Mouse (Mus musculus) Muller cell, postnatal 12 days (primary cell): ENCODE results near the gene Actr8.

Experiments used
- DNase-seq: peaks from one replicate; pipeline ENCODE4 v3.0.0-alpha.2; 2015; ENCODE audit errors: inconsistent ontology term

Gene Actr8

GRCm38 (mm10) chr14:29996000-29996751, 18.0 kb downstream of the Actr8 start:
- no peak for DNase-seq

DNA sequence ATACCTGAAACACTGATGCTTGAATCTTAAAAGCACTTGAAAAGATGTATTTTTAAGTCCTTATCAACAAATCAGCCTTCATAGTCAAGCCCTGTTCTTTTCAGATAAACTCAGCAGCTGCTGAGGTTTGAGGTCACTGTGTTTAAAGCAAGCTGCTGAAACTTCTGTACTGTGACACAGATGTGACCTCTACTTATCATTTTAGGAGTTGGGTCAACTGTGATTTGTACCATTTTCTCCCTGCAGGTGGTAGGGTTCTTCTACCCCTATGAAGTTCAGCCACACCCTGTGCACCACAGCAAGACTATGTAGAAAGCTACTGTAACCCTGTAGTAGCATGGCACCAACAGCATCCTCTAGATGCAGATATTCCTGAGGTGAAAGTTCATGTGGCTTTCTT, 19.2 kb downstream of the Actr8 start:
- no peak for DNase-seq

GRCm38 (mm10) chr14:29998747-29999474, 20.8 kb downstream of the Actr8 start:
- no peak for DNase-seq

DNA sequence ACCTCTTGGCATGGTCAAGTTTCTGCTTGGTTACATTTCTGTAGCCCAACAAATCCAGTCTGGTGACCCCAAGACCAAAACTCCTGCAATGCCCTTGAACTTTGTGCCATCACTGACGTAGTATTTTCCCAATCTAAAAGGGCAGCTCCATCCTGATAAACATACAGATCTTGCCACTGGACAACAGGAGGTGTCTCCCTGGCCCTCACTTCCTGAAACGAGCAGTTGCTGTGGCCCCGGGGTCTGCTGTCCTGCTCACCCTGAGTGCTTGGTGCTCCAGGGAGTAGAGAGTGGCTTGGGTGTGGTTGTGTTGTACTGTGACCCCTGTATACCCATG, 21.3 kb downstream of the Actr8 start:
- no peak for DNase-seq

GRCm38 (mm10) chr14:30008733-30009575, 30.8 kb downstream of the Actr8 start, which contains the start of the genes Il17rb and Chdh:
Il17rb (minus strand) TSS chr14:30008896.
Chdh (plus strand) TSS chr14:30009023.
- peak; percentile 87 for DNase-seq

DNA sequence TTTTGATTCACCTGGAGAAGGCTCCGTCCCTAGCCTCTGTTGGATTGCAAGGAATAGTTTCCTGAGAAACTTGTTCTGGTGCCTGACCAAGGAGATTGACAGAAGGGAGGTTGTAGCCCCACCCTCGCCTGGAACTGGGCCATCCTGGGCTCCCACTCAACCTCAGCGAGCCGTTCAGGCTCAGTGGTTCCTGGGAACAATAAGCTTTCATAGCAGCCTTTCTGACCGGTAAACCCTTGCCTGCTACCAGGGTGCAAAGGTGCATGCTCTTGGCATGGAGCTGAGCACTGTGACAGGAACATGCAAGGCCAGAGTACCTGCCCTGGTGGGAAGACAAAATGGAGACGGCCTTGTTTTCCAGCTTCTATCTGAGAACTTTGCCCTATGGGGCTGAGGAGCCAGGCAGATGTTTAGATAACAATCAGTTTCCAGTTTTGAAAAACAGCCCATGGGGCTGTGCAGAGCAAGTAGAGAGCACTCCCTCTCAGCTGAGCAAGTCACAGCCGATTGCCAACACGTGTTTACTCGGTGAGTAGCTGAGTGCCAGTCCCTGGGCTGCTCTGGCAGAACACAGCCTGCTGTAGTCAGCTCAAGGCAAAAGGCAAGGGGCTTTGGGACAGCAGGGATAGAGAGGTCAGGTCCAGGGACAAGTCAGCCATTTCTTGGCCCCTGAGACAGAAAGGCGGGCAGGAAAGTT, 31.9 kb downstream of the Actr8 start:
- DNase-seq: peak; percentile 84

DNA sequence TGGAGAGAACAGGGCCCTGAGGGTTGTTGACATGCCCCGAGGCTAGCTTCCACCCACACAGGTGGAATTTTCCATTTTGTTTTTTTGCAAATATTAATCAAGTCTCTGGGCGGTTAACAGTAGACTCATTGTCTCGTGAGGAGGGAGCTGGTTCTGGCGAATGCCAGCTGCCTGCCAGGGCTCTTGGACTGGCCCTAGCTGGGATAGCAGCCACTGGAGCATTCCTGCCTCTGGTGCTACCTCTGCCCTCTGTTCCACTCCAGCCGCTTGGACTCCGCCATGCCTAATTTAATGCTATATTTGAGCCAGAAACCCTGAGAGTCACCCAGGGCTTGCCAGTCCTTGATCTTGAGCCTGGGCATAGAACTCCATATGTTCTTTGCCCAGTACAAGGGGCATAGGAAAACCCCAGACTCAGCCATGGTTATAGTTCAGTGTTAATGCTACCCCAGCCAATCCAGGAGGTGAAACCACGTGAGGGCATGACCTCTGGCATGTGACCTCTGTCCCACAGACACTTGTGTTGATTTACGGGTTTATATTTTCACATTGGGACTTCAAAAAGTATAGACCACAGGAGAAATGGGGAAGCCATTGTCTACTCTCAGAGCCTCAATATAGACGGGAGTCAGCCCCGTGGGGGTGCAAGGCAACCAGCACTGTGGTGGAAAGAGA, 33.9 kb downstream of the Actr8 start:
- peak; percentile 93 for DNase-seq

- peak; percentile 19 for DNase-seq
Observed at GRCm38 (mm10) chr14:30014487-30014886, 36.4 kb downstream of the Actr8 start.

GRCm38 (mm10) chr14:30015008-30015407, 36.9 kb downstream of the Actr8 start:
- no peak for DNase-seq

GRCm38 (mm10) chr14:30016666-30017065, 38.5 kb downstream of the Actr8 start:
- peak; percentile 52 for DNase-seq

DNA sequence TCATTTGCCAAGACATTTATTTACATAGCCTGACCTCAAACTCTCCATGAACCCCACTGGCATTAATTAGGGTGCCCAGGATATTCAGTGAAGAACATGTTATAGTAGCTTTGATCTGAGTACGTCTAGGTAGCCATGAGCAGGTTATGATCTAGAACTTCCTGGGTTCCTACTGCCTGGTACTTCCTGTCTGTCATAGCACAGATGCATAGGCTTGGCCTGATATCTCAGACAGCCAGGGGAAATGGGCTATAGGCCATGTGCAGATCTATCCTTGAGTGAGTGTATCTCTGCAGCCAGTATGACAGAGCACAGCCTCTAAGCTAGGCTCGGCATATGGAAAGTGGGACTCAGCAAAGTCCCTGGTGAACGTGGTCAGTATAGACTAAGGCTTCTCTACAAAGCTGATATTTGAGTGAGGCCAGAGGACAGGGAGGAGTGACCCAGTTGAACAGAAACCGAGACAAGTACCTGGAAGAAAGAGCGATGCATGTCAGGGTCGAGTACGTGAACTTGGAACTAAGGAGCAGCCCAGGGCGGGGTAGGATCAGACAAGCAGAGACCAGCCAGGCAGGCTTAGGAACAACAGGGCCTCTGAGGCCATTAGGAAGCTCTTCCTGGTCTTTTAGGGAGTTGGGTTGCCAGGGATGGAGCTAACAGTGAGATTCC, 39.8 kb downstream of the Actr8 start:
- no peak for DNase-seq

DNA sequence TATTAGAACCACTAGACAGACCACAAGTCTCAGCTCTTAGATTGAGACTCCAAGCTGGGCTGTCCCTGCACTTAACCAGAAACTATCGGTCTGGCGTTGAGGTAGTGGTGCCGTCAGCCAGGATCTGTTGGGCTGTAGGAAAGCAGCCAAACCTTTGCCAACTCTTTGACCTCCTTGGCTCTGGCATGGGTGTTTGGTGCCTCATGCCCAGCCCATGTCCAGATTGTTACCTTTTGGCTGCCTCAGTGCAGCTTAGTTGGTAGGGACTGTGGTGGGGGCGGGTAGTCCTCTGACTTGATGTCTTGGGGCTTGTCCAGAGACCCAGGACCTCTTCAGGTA, 40.3 kb downstream of the Actr8 start:
- DNase-seq: no peak

DNA sequence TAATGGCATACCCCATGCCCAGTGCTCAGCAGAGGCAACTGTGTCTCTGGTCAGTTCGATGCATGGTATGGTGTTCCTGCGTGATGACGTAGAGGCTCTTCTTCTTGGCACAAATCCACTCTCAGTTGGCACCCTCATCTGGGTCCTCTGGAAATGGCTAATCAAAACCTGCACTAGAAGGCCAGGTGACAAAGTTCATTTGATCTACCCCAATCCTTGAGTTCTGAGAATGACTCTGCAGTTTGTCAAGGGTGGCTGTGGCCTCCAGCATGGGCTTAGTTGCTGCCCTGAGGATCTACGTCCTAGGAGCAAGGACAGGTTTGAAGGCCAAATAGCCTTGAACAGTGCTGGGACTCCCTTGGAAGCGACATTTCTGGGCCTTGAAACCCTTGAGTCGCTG, 40.7 kb downstream of the Actr8 start:
- DNase-seq: no peak

DNA sequence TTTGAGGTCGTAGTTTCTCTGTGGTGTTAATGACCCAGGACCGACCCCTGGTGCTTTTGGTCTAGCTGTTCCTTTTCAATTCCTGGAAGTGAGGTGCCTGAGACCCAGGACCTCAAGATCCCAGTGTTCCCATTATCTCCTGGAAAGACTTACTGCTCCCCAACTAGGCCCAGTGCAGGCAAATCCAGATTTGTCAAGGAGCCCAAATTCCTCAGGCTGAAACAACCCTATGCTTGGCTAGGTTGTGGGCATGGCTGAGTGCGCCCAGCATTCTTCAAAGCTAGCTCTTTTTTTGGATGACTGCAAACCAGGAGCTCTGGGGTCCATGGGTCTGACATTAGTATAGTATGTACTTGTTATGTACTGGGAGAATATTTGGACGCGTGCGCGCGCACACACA, 41.2 kb downstream of the Actr8 start:
- peak; percentile 46 for DNase-seq

GRCm38 (mm10) chr14:30019792-30020575, 41.8 kb downstream of the Actr8 start:
- no peak for DNase-seq

- no peak for DNase-seq
Observed at GRCm38 (mm10) chr14:30022471-30022870, 44.3 kb downstream of the Actr8 start.

- DNase-seq: no peak
Observed at GRCm38 (mm10) chr14:30024387-30024786, 46.2 kb downstream of the Actr8 start.

DNA sequence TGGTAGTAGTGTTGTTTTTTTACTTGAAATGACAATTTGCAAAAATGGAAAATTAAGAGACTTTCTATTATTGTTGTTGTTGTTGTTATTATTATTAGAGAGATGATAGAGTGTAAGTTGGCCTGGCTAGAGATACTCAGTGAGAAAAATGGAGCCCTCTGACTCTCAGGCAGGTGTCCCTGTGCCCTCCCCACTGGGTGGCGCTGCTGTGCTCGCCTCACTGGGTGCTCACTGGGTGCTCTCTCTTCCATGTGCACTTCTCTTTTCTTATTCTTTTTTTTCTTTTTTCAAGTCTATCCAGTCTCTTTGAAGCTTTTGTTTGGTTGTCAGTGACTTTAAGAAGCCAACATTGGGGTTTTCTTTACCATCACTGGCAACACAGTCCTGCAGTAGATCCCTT, 49.2 kb downstream of the Actr8 start:
- no peak for DNase-seq

GRCm38 (mm10) chr14:30033405-30033804, 55.3 kb downstream of the Actr8 start:
- DNase-seq: no peak

DNA sequence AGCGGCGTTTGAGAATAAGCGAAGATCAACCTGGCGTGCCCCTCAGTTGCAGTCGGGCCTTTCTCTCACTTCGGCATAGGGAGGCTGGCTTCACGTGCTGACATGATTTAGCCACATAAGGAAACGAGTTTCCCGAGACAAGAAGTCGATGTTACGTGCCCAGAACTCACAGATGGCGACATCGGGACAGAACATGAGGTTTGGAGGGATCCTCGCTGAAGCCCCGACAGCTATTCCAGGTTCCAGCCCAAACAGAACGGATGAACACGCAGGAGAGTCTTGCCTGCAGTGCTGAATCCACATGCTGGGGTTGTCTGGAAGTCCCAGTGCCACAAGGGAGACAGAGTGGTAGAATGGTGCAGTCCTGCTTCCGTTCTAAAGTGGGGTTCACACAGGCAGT, 60.3 kb downstream of the Actr8 start:
- DNase-seq: no peak
